Mouse (Mus musculus) urinary bladder, adult 2 months (tissue): ENCODE results near the gene Abi1. TPM values are rescaled to one million over a fixed set of nuclear protein-coding genes. Genes with fewer than 3 reads are reported as not detected.
A peak's percentile ranks its signal among the peaks of the same experiment; 100 is the strongest.
"Not testable (repeated sequence)": the region's sequence is repeated elsewhere in the genome, so short reads cannot be mapped to it uniquely, and the experiment has no call there.

ENCODE experiments used
- DNase-seq: peaks from one replicate; pipeline ENCODE4 v3.0.0; 2022; ENCODE audit warnings: low spot score
- polyA plus RNA-seq: library from polyadenylated mRNA; depleted of rRNA; stranded (reverse); fragments of >200 nt; gene quantifications from 2 replicates; pipeline ENCODE4 v1.2.3, GENCODE M21; 2012; rRNA removed

The Abi1 gene
- polyA plus RNA-seq, 1 experiment: 88.4 TPM

DNA sequence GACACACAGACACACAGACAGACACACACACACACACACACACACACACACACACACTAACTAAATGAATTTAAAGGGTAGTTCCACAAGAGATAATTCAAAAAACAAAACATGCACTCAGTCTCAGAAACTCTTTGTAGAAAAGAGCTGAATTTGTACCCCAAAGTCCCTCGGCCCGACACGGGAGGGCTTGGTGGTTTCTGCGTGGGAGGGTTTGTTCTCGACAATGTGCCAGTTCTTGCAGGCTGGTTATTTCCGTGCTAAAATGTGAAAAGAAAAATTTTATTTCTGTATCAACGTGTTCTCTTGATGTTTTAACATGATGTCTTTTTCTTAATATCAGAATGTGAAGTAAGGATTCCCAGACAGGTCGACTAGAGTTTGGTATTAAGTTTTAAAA is 77.8 kb downstream of the Abi1 start:
- DNase-seq: no peak

DNA sequence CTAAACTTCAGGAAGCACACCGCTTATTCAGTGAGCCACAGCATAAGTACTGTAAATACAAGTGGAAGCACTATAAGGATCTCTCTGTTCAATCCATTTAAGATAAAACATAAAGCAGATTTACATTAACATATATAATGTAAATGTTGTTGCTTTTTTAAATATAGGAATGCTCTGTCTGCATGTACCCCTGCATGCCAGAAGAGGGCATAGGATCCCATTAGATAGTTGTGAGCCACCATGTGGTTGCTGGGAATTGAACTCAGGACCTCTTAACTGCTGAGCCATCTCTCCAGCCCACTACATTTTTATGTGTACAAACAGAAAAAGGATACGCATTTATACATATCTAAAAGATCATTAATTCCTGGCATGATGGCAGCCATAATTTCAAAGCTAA is 78.4 kb downstream of the Abi1 start:
- DNase-seq: no peak

DNA sequence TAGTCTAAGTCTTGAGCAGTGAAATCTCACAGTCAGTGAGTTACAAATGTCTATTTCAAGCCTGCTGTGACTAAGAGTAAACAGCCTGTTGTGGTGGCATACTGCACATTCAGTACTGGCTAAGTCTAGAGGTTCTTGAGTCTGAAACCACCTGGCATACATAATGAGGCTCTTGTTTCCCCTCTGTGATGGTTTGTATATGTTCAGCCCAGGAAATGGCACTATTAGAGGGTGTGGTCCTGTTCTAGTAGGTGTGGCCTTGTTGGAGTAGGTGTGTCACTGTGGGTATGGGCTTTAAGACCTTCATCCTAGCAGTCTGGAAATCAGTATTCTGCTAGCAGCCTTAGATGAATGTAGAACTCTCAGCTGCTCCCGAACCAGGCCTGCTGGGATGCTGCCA is 82.6 kb downstream of the Abi1 start:
- no peak for DNase-seq

DNA sequence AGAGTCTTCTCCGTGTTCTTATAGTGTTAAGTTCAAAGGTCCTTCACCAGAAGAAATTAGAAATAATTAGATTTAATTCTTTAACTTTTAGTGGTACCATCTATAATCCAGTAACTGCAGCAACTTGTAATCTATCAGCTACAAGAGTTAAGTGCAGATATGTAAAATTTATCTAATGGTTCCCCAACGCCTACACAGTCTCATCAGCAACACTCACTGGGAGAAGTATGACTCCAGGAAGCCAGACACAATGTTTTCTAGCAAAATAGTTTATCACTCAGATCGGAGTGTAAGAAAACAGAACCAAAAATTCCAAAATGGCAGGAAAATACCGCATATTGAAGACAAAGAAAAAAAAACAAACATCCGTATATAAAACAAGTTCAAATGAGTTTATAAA is 84.1 kb downstream of the Abi1 start:
- no peak for DNase-seq

DNA sequence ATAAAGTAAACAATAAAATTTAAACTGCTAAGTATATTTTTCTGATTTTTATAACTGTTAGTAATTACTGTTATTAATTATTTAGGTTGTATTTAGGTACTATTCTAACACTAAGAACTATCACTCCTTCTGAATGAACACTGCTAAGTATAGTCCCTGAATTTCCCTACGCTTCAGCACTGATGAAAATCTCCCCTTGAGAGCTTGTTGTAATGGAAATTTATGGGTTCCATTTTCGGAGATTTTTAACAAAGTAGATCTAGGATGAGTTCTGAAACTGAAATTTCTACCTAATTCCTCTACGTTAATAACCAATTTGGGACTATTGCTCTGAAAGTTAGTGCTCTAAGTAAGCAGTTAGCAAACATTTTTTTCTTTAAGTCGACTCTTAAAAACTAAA is 85.8 kb downstream of the Abi1 start:
- no peak for DNase-seq

DNA sequence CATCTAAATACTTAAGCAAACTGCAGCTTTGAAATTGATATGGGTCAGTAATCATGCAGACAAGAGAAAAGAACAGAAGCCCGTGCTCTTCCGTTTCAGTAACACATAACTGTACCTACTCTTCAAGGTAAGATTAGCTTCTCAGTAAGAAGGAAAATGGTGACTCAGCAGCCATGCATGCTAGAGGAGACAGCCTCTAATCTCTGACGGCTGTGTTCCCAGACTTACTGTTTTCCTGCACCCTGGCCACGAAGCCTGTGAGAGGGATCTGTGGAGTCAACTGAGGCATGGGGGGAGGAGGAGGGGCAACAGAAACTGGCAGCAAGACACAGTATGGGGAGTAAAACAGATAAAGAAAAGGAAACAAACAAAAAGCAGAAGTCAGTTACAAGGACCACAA is 90.1 kb downstream of the Abi1 start:
- DNase-seq: no peak

DNA sequence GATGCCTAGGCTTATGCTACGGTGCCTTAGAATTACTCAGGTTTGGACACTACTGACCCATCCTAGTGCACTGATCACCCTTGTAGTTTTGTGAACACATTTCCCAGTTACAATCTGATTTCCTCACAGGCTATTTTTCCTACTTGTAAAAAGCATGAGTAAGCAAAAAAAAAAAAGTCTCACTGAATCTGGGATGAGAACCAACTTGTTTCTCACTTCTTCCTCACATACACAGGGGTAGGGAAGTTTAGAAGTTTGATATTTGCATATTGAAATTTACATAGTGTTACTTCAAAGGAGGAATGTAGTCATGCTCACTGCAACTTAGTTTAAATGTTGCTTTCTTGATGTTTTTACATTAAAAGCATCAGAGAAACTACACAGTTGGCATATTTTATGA is 106.5 kb downstream of the Abi1 start:
- DNase-seq: no peak

DNA sequence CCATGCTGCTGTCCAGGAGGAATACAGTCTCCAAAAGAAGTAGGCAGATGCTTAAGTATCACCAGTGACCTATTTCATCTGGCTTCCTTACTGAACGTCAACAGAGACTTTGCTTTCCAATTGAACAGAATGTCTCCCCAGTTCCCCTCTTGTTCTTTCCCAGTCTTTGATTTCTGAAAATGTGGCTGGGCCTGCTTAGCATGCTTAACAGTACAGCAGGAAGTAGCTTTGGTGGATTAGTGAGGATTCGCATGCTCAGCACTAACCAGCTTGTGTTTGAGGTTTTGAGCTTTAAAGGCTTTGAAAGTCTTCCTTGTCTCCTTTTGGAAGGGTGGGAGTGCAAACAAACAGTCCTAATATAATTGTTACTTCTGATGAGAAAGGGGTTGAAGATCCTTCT is 111.8 kb downstream of the Abi1 start:
- DNase-seq: no peak

DNA sequence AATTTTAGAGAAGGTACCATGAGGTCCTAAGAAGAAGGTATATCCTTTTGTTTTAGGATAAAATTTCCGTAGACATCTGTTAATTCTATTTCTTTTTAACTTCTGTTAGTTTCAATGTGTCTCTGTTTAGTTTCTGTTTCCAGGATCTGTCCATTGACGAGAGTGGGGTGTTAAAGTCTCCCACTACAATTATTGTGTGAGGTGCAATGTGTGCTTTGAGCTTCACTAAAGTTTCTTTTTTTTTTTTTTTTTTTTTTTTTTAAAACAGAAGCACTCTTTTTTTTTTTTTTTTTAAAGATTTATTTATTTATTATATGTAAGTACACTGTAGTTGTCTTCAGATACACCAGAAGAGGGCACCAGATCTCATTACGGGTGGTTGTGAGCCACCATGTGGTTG is 114.1 kb downstream of the Abi1 start:
- not testable (repeated sequence) for DNase-seq

DNA sequence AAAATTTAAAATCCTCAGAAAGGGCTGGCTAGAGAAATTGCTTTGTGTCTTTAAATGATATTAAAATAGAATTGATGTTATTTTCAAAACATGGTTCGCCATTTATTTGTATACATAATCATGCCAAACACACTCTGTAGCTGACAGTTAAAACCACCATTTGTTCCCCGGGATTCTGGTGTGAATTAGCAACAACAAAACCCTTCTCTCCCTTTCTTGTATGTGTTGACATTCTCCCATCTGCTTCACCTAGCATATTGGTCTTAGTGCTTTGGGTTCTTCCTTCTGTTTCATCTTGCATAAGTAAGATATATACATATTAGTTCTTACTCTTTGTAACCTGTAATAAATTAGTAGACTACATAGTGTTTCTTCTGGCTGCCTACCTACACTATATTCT is 121.4 kb downstream of the Abi1 start:
- DNase-seq: no peak

DNA sequence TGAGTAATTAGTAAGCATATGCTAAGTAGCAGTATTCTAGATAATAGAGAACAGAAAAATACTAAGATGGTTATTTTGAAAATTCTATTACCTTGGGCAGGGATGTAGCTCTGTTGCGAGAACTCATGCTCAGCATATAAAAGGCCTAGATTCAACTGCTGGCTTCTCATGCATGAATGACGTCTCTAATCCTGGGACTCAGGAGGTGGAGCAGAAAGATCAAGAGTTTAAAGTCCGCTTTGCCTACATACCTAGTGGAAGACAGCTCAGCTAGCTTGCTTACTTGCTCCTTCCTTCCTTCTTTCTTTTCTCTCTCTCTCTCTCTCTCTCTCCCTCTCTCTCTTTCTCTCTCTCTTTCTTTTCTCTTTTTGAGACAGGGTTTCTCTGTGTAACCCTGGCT is 125.6 kb downstream of the Abi1 start:
- no peak for DNase-seq

DNA sequence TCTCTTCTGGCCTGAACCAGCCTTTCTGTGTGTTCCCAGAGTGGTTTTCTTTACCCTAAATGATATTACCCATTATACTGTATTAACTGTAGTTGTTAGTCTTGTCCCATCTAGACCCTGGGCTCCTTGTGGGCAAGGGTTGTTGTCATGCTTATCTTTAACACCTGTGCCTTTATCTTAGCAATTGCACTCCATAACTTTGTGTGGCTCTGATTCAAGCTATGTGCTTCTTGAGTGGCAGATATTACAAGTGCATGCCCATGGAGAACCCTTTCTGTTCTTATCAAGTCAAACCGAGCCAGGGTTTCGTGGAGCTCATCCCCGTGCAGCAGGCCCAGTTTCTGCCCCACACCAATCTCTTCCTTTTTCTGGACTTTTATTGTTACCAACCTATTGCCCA is 136.1 kb downstream of the Abi1 start:
- DNase-seq: no peak

DNA sequence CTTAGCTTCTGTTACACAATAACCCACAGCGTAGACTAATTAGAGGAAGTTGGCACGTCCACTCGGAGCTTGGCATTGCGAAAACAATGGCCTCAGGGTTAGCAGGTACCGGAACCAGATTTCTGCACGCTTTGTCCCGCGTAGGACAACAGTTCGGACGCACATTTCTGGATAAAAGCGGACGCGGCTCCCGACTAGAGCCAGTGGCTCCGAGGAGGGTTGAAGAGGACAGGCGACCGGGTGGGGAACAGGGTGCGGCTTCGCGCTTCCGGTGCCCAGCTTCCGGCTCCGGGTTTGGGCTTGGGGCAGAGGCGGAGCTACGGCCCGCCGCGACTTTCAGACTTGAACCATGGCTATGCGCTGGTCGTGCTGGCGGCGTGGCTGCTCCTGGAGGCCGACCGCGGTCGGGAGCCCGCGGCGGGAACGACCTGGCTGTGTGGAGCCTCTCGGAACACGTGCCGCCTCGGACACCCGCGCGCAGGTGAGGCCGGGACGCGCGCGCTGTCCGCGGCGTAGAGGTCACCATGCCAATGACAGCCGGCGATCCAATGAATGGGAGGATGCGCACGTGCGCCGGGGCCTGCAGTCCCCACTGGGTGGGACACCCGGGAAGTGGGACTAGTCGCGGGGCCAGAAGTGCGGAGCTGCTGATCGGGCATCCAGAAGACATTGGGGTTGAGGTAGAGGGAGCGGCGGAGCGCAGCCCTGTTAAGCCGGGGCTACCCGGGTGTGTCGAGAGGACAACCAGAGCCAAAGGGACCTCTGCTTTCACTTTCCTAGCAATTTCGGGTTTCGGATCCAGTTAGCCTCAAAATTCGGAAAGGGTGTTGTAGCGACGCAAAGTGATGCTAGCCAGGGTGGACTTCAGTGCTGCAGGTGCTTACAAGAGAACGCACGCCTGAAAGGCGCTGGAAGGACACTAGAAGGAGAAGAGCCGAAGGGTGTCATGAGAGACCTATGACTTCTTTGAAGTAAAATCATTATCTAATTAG is 144.5 kb downstream of the Abi1 start, which contains the start of gene Pdss1:
Gene Pdss1 (plus strand): TSS at position 241 of the 992 bp plus-strand sequence.
- peak; percentile 76 for DNase-seq

DNA sequence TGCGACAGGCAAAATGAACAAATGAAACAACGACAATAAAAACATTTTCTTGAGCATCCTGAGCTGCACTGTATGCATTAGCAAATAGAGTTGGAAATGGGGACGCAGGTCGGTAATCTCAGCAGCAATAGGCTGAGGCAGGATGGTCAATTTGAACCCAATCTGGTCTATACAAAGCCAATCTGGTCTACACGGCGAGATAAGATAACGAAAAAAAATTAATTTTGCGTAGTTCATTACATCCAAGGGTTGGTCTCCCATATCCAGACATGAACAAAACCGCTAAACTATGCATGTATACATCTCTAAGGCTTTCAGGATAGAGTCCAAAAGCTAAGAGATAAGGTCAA is 145.1 kb downstream of the Abi1 start:
- DNase-seq: no peak

Other genes starting within 250 kb of the Abi1 start
- gene Pdss1, start 144.7 kb downstream of the Abi1 start, polyA plus RNA-seq: 5.0 and 6.2 TPM in 2 replicates
- gene Acbd5, start 27.9 kb upstream of the Abi1 start, polyA plus RNA-seq: 20.3 and 23.0 TPM in 2 replicates
- 0.70 and 0.78 TPM in 2 replicates for gene Mastl, start 115.8 kb upstream of the Abi1 start, polyA plus RNA-seq
- gene Yme1l1, start 116.1 kb upstream of the Abi1 start, polyA plus RNA-seq: 34.5 and 36.6 TPM in 2 replicates
- 0.04 and 0.12 TPM in 2 replicates for gene 4931423N10Rik, start 167.2 kb upstream of the Abi1 start, polyA plus RNA-seq